Mouse (Mus musculus) MEL-GATA-1-ER (cell line): ENCODE data around the gene Fndc3b.

Experiments
- DNase-seq: peaks from one replicate; pipeline ENCODE4 v3.0.0-alpha.2; 2012; ENCODE audit warnings: low read depth; ENCODE audit errors: extremely low read depth

Fndc3b gene

GRCm38 (mm10) chr3:27709096-27709905 lies 1.8 kb downstream of the Fndc3b start:
- no peak for DNase-seq

GRCm38 (mm10) chr3:27708581-27708980 lies 2.5 kb downstream of the Fndc3b start:
- no peak for DNase-seq

- no peak for DNase-seq
Measured at GRCm38 (mm10) chr3:27705761-27706160, 5.3 kb downstream of the Fndc3b start.

GRCm38 (mm10) chr3:27705056-27705455 lies 6.1 kb downstream of the Fndc3b start:
- no peak for DNase-seq

GRCm38 (mm10) chr3:27704641-27705040 lies 6.5 kb downstream of the Fndc3b start:
- DNase-seq, result no peak

- no peak for DNase-seq
Measured at GRCm38 (mm10) chr3:27703531-27703930, 7.6 kb downstream of the Fndc3b start.

GRCm38 (mm10) chr3:27703081-27703480 lies 8.0 kb downstream of the Fndc3b start:
- no peak for DNase-seq

- DNase-seq, result no peak
Measured at GRCm38 (mm10) chr3:27698671-27699070, 12.4 kb downstream of the Fndc3b start.

- no peak for DNase-seq
Measured at GRCm38 (mm10) chr3:27696449-27696797, 14.7 kb downstream of the Fndc3b start.

- no peak for DNase-seq
Measured at GRCm38 (mm10) chr3:27695612-27696448, 15.3 kb downstream of the Fndc3b start.

- no peak for DNase-seq
Measured at GRCm38 (mm10) chr3:27694586-27694985, 16.5 kb downstream of the Fndc3b start.

- no peak for DNase-seq
Measured at GRCm38 (mm10) chr3:27694111-27694510, 17.0 kb downstream of the Fndc3b start.

- no peak for DNase-seq
Measured at GRCm38 (mm10) chr3:27691486-27692160, 19.5 kb downstream of the Fndc3b start.

- DNase-seq, result no peak
Measured at GRCm38 (mm10) chr3:27690030-27690429, 21.1 kb downstream of the Fndc3b start.

- DNase-seq, result no peak
Measured at GRCm38 (mm10) chr3:27689149-27689865, 21.8 kb downstream of the Fndc3b start.

GRCm38 (mm10) chr3:27686732-27687491 lies 24.2 kb downstream of the Fndc3b start:
- DNase-seq, result no peak

GRCm38 (mm10) chr3:27685650-27686208 lies 25.4 kb downstream of the Fndc3b start:
- no peak for DNase-seq

GRCm38 (mm10) chr3:27685134-27685533 lies 26.0 kb downstream of the Fndc3b start:
- no peak for DNase-seq

- no peak for DNase-seq
Measured at GRCm38 (mm10) chr3:27683374-27683773, 27.7 kb downstream of the Fndc3b start.

- DNase-seq, result no peak
Measured at GRCm38 (mm10) chr3:27677574-27677973, 33.5 kb downstream of the Fndc3b start.
